Mouse (Mus musculus) heart, embryonic 15.5 days (tissue): ENCODE results near the gene Shf. TPM values are rescaled to one million over a fixed set of nuclear protein-coding genes. Genes with fewer than 3 reads are reported as not detected.
A peak's percentile ranks its signal among the peaks of the same experiment; 100 is the strongest.
"Not testable (repeated sequence)": the region's sequence is repeated elsewhere in the genome, so short reads cannot be mapped to it uniquely, and the experiment has no call there.

ENCODE experiments used
- ATAC-seq: fragments of 200-750 bp; cut with Nextera tagmentation; replicated peaks from 2 replicates; pipeline ENCODE4 v1.8.0; 2017; ENCODE audit warnings: low read depth, moderate TSS enrichment; ENCODE audit not compliant: insufficient number of reproducible peaks, insufficient read depth, low FRiP score
- H3K27ac ChIP-seq: fragments of 300-500 bp; sonication (generic); 2 replicates; pipeline ENCODE4 v1.5.1; 2015; ENCODE audit warnings: mild to moderate bottlenecking, inconsistent platforms
- H3K27me3 ChIP-seq: fragments of 300-500 bp; sonication (generic); 2 replicates; pipeline ENCODE4 v1.6.1; 2015; ENCODE audit warnings: inconsistent platforms
- H3K36me3 ChIP-seq: fragments of 300-500 bp; sonication (generic); 2 replicates; pipeline ENCODE4 v1.6.1; 2015; ENCODE audit warnings: mild to moderate bottlenecking, inconsistent platforms
- H3K4me1 ChIP-seq: fragments of 300-500 bp; sonication (generic); replicated peaks from 2 replicates; pipeline ENCODE4 v1.6.1; 2015; ENCODE audit warnings: inconsistent platforms
- H3K4me2 ChIP-seq: fragments of 300-500 bp; sonication (generic); 2 replicates; pipeline ENCODE4 v1.6.1; 2015; ENCODE audit warnings: inconsistent platforms, mild to moderate bottlenecking, moderate library complexity
- H3K4me3 ChIP-seq: fragments of 300-500 bp; sonication (generic); 2 replicates; pipeline ENCODE4 v1.5.1; 2015; ENCODE audit warnings: mild to moderate bottlenecking, inconsistent platforms
- H3K9ac ChIP-seq: fragments of 300-500 bp; sonication (generic); 2 replicates; pipeline ENCODE4 v1.6.1; 2015; ENCODE audit warnings: mild to moderate bottlenecking, inconsistent platforms
- H3K9me3 ChIP-seq: fragments of 300-500 bp; sonication (generic); replicated peaks from 2 replicates; pipeline ENCODE4 v1.6.1; 2016; ENCODE audit warnings: inconsistent platforms
- WGBS: fragments of 180-500 bp; shearing (Covaris S2); methylation state at CpG from one replicate; pipeline ENCODE4 v1.1.7; 2015; ENCODE audit warnings: mixed read lengths; 5-methylcytosine and 5-hydroxymethylcytosine counted together
- polyA plus RNA-seq: library from polyadenylated mRNA; unstranded; fragments of >200 nt; fragmentation: Nextera tagmentation; extraction: Ambion mirVana; gene quantifications from 2 replicates; pipeline ENCODE4 v1.2.1, GENCODE M21; 2015

The Shf gene
- polyA plus RNA-seq, 1 experiment from 2014 or later = 2.0 TPM

- Histone ChIP-seq H3K27me3 (no peaks in the 10 kb centered on the region), H3K4me3 (no peak overlapping the region), H3K4me1 (peaks cover 25% of the 10 kb centered on the region), H3K27ac (no peak overlapping the region), H3K36me3 (no peaks in the 10 kb centered on the region), H3K9ac (no peak overlapping the region), H3K4me2 (no peak overlapping the region), H3K9me3 (no peaks in the 10 kb centered on the region)
- 89% methylated on average over 5 of the region's 5 CpGs for WGBS
- ATAC-seq = no peak
Observed at GRCm38 (mm10) chr2:122355389-122355788, 13.6 kb downstream of the Shf start.

GRCm38 (mm10) chr2:122354191-122354929 is 14.6 kb downstream of the Shf start:
- H3K9ac ChIP-seq = no peak overlapping the region
- no peaks in the 10 kb centered on the region for H3K27me3 ChIP-seq
- no peak for ATAC-seq
- no peak overlapping the region for H3K4me2 ChIP-seq
- H3K4me1 ChIP-seq = peaks cover 28% of the 10 kb centered on the region
- WGBS = 64% methylated on average over 12 of the region's 12 CpGs
- no peaks in the 10 kb centered on the region for H3K36me3 ChIP-seq
- no peaks in the 10 kb centered on the region for H3K9me3 ChIP-seq
- H3K27ac ChIP-seq = no peak overlapping the region
- H3K4me3 ChIP-seq = no peak overlapping the region

GRCm38 (mm10) chr2:122353765-122354164 is 15.2 kb downstream of the Shf start:
- no peaks in the 10 kb centered on the region for H3K27me3 ChIP-seq
- 87% methylated on average over 8 of the region's 8 CpGs for WGBS
- H3K4me1 ChIP-seq = peaks cover 33% of the 10 kb centered on the region
- H3K4me3 ChIP-seq = no peak overlapping the region
- ATAC-seq = no peak
- no peaks in the 10 kb centered on the region for H3K36me3 ChIP-seq
- no peaks in the 10 kb centered on the region for H3K9me3 ChIP-seq
- no peak overlapping the region for H3K4me2 ChIP-seq
- H3K9ac ChIP-seq = no peak overlapping the region
- no peak overlapping the region for H3K27ac ChIP-seq

- Histone ChIP-seq H3K27ac (no peak overlapping the region), H3K36me3 (no peaks in the 10 kb centered on the region), H3K4me3 (no peak overlapping the region), H3K9ac (no peak overlapping the region), H3K4me2 (no peak overlapping the region), H3K9me3 (no peaks in the 10 kb centered on the region), H3K27me3 (no peaks in the 10 kb centered on the region), H3K4me1 (peaks cover 38% of the 10 kb centered on the region)
- ATAC-seq = no peak
- 71% methylated on average over 6 of the region's 6 CpGs for WGBS
Observed at GRCm38 (mm10) chr2:122352992-122353391, 16.0 kb downstream of the Shf start.

- no peaks in the 10 kb centered on the region for H3K36me3 ChIP-seq
- H3K4me2 ChIP-seq = no peak overlapping the region
- H3K4me3 ChIP-seq = no peak overlapping the region
- no peak for ATAC-seq
- H3K27ac ChIP-seq = peak overlapping the region; percentile 46
- no peaks in the 10 kb centered on the region for H3K9me3 ChIP-seq
- 0 out of 2 replicates have a peak, but pooled peaks cover 3% of the 10 kb centered on the region for H3K27me3 ChIP-seq
- 56% methylated on average over 4 of the region's 4 CpGs for WGBS
- peaks cover 40% of the 10 kb centered on the region for H3K4me1 ChIP-seq
- H3K9ac ChIP-seq = no peak overlapping the region
Observed at GRCm38 (mm10) chr2:122351931-122352329, 17.0 kb downstream of the Shf start.

- Histone ChIP-seq H3K4me2 (no peak overlapping the region), H3K9me3 (no peaks in the 10 kb centered on the region), H3K36me3 (no peaks in the 10 kb centered on the region), H3K27ac (peak overlapping the region; percentile 46), H3K4me3 (no peak overlapping the region), H3K4me1 (peaks cover 40% of the 10 kb centered on the region), H3K9ac (no peak overlapping the region), H3K27me3 (0 out of 2 replicates have a peak, but pooled peaks cover 3% of the 10 kb centered on the region)
- ATAC-seq = no peak
- 60% methylated on average over 5 of the region's 5 CpGs for WGBS
Observed at GRCm38 (mm10) chr2:122351156-122351930, 17.6 kb downstream of the Shf start.

GRCm38 (mm10) chr2:122349136-122349785 is 19.7 kb downstream of the Shf start:
- Histone ChIP-seq H3K9me3 (no peaks in the 10 kb centered on the region), H3K27me3 (0 out of 2 replicates have a peak, but pooled peaks cover 3% of the 10 kb centered on the region), H3K9ac (peak overlapping the region; percentile 87), H3K4me3 (peak overlapping the region; percentile 70), H3K36me3 (no peaks in the 10 kb centered on the region), H3K27ac (peak overlapping the region; percentile 98), H3K4me2 (peak overlapping the region; percentile 87), H3K4me1 (peaks cover 35% of the 10 kb centered on the region)
- 5% methylated on average over 14 of the region's 14 CpGs for WGBS
- ATAC-seq = peak; percentile 14; the same call in 1 of the 2 replicates

GRCm38 (mm10) chr2:122348531-122349131 is 20.3 kb downstream of the Shf start:
- Histone ChIP-seq H3K36me3 (no peaks in the 10 kb centered on the region), H3K9me3 (no peaks in the 10 kb centered on the region), H3K9ac (peak overlapping the region; percentile 87), H3K27ac (peak overlapping the region; percentile 98), H3K4me3 (peak overlapping the region; percentile 70), H3K4me1 (peaks cover 28% of the 10 kb centered on the region), H3K4me2 (peak overlapping the region; percentile 87), H3K27me3 (0 out of 2 replicates have a peak, but pooled peaks cover 3% of the 10 kb centered on the region)
- under 1% methylated on average over 58 of the region's 63 CpGs for WGBS
- peak; percentile 88 for ATAC-seq

- no peak overlapping the region for H3K4me2 ChIP-seq
- H3K27me3 ChIP-seq = 0 out of 2 replicates have a peak, but pooled peaks cover 3% of the 10 kb centered on the region
- no peaks in the 10 kb centered on the region for H3K36me3 ChIP-seq
- WGBS = 82% methylated on average over 3 of the region's 3 CpGs
- H3K4me3 ChIP-seq = no peak overlapping the region
- ATAC-seq = no peak
- no peaks in the 10 kb centered on the region for H3K9me3 ChIP-seq
- no peak overlapping the region for H3K27ac ChIP-seq
- peaks cover 26% of the 10 kb centered on the region for H3K4me1 ChIP-seq
- no peak overlapping the region for H3K9ac ChIP-seq
Observed at GRCm38 (mm10) chr2:122347257-122347656, 21.7 kb downstream of the Shf start.

- not testable (repeated sequence) for H3K27me3 ChIP-seq, H3K9me3 ChIP-seq, H3K4me3 ChIP-seq, H3K9ac ChIP-seq, H3K4me2 ChIP-seq, H3K27ac ChIP-seq, H3K36me3 ChIP-seq, ATAC-seq
- WGBS = 83% methylated on average over 6 of the region's 6 CpGs
- peaks cover 15% of the 10 kb centered on the region for H3K4me1 ChIP-seq
Observed at GRCm38 (mm10) chr2:122346164-122346563, 22.8 kb downstream of the Shf start.
